Mouse (Mus musculus): Measurements from ENCODE around the gene Kalrn.

The Kalrn gene

DNA sequence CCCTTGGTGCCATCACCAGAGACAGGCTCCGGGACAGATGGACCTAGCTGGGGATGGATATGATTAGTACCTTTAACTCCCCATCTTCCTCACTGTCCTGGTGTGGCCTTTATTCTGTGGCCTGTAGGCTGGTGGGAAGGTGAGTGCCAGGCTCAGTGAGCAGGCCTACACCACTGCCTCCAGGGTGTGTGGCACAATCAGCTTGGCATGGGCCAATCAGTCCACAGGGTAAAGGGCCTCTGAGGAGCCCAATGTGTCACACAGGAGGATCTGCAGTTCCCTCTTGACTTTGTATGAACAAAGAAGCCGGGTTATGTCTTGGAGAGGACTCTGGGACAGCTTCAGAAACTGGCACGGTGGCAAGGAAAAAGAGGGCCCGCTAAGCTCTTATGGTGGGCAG is 530.7 kb downstream of the Kalrn start:
- ATAC-seq (ENCODE audit: low TSS enrichment) = no peak

DNA sequence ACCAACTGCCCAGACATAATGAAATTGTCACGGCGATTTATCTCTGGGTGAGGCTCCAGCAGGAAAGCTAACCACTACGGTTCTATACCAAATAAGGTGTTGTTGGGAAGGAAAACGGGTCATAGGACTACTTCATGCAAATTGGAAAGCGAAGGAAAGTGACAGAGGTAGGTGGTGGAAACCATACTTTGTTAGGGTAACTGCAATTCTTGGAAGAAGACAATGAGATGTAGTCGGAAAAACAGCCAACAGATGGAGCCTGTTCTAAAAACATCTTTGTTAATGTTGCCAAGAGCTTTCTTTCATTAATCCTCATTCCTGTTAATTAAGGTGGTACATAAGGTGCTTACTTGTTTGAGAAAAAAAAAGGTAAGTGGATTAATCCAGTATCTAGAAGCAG is 533.1 kb downstream of the Kalrn start:
- peak; percentile 36; the same call in 1 of the 2 replicates for ATAC-seq (ENCODE audit: low TSS enrichment)

DNA sequence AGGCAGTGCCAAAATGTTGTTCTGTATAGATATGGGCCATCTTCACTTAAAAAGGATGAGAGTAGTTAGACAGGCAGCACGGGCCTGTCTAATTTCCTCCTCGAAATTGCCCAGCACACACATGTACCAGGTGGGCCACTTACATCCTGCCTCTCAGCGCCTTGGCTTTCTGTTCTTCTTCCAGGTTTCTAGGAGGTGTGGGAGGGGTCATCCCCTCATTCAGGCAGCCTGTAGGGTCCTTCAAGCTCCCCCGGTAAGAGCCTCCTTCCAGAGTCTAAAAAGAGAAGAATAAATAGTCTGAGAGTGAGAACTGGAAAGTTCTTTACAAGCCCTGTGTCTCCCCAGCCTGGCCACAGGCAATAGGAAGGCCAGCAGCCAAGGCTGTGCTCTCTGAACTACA is 533.6 kb downstream of the Kalrn start:
- ATAC-seq (ENCODE audit: low TSS enrichment) = no peak

DNA sequence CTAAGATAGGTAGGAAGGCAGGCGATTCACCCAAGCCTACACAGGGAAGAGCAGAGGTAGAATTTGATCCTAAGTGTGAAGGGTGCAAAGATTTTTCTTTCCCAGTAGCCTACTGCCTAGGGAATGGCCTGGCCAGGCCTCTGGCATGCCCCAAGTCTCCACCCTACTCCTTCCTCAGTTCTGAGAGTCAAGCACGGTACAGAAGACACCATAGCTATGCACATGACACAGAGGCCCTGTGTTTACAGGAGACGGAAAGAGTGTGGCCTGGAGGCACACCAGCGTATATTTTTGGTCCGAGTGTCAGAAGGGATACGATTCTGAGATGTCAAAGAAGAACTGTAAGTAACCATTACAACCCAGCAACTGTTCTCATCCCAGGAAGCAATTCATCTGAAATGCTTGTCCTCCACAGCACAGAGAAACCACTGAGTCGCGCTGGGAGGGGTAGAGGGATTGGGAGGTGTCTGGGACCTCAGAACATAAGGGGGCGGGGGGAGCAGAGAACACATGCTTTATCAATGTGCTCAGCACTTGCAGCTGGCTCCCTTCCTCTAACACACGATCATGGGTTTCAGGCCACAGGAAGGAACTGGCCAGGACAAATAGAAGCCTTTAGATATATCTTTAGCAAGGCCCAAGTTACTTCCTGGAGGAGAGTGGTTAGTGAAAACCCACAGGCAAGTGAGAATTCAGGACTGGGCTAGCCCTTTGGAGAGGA is 536.8 kb downstream of the Kalrn start:
- ATAC-seq (ENCODE audit: low TSS enrichment) = no peak

DNA sequence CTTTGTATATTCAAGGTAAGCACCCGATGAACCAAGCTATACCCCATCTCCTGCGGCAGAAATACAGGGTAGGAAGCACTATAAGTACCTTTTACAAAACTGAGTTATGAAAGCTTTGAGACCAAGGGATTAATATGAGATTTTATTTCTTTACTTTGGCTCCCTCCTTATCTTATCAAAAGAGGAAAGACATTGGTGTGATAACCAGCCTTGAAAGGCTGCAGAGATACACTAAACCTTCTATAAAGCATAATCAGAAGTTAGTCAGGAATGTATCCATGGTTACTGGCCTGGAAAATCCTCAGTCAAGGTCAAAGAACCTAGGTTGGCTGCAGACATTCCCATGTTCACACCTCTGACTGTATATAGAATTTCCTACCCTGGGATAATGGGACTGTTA is 537.6 kb downstream of the Kalrn start:
- ATAC-seq (ENCODE audit: low TSS enrichment) = no peak

DNA sequence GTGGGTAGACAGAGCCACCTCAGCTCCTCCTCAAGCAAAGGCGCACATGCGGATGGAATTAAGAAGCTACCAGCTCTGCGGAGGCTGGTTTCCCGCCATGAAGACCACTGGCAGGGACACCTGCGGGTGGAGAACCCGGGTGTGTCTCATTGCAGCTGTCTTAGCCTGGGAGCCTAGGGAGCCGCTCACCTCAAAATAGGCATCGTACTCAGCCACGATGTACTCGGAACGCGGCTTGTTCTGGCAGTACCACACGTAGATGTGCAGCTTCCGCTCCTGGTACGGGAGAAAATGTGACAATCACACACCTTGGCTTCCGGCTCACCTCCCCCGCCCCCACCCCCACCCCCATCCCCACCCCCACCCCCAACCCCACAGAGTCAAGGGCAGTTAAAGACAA is 539.1 kb downstream of the Kalrn start:
- no peak for ATAC-seq (ENCODE audit: low TSS enrichment)

DNA sequence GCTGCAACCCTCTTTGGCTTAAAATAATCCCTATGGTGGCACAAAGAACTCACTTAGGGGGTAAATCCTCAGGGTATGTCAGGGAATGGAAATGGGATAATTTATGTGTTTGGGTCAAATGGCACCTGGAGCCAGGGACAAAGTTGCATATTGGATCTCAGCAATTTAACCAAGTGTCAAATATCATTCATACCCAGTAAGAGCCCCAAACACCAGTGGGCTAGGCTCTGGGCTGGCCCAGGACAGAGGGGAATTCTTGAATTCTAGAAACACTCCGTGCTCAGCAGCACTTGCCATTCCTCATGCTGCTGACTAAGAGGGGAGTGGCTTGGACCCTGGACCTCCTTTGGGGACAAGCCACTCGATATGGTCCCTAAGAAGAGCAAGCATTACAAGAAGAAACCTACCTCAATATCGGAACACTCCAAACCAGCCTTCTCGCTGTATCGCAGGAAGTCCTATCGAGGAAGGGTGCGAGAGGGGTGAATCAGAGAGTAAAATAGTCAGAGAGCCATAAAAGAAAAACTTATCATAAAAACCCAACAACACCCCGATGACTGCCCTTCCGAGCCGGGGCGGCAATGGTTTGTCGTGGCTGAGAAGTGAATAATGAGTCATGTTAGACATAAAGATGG is 541.2 kb downstream of the Kalrn start:
- no peak for ATAC-seq (ENCODE audit: low TSS enrichment)

DNA sequence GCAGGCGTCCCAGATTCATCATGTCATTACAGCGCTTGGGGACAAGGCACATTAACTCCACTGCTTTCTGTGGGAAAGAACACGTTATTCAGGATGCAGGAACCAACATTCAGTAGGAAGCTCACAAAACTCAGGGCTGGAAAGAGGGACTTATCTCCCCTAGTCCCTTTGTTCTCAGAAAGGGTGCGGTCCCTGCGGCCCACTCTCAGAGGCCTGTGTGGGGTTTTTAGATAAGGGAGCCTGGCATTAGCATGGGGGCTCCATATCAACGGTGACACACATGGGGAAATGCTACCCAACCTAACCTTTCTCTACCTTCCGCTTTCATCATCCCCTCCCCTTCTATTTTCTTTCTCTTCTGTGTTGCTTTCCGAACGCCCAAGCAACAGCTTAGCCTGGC is 541.8 kb downstream of the Kalrn start:
- no peak for ATAC-seq (ENCODE audit: low TSS enrichment)

DNA sequence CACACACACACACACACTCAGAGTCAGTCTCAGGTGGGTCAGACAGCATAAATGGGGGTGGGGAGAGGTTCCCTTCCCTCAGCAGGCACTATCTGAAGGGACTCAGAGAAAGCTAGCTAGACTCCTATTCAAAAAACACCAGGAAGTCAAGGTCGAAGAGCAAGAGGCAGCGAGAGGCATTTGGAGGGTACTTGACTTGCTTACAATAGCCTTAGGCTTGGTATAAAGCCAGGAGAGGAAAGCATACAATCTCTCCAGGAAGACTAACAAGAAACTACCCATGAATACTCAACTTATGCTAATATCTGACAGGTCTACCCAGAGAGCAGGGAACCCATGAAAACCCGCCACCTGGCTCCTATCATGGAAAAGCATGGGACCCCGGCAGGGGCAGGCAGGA is 543.0 kb downstream of the Kalrn start:
- no peak for ATAC-seq (ENCODE audit: low TSS enrichment)

DNA sequence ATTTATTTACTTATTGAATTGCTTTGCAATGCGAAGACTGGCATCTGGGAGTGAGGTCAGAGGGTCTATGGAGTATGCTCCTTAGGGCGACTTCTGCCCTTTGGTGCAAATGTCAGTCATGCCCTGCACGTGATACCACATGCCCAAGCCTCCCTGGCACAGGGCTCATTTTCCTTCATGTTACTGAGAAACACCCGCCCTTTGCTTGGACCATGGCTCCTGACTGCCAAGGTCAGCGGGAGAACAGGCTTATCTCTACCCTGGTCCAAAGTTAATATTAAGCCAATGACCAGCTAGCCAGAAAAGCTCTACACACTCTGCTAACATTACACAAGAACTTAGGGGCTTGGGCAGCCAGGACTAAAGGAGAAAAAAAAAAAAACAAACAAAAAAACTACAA is 543.5 kb downstream of the Kalrn start:
- ATAC-seq (ENCODE audit: low TSS enrichment) = no peak

DNA sequence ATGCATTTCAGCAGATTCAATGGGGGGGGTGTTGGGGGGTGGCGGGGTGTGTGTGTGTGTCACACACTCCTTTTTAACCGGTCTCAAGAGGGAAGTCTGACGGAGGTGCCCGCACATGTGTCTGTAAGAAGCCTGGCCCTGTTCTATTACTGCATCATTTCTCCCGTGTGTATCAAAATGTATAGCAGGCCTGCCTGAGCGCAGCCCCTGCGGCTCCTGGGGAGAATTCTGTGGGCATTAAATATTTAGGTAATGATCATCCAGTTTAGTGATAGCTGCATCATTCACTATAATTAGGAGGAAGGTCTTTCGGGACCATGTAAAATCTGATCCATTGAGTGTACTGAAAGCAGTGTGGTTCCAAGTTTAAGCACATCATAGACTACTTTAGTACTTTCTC is 556.1 kb downstream of the Kalrn start:
- no peak for ATAC-seq (ENCODE audit: low TSS enrichment)

DNA sequence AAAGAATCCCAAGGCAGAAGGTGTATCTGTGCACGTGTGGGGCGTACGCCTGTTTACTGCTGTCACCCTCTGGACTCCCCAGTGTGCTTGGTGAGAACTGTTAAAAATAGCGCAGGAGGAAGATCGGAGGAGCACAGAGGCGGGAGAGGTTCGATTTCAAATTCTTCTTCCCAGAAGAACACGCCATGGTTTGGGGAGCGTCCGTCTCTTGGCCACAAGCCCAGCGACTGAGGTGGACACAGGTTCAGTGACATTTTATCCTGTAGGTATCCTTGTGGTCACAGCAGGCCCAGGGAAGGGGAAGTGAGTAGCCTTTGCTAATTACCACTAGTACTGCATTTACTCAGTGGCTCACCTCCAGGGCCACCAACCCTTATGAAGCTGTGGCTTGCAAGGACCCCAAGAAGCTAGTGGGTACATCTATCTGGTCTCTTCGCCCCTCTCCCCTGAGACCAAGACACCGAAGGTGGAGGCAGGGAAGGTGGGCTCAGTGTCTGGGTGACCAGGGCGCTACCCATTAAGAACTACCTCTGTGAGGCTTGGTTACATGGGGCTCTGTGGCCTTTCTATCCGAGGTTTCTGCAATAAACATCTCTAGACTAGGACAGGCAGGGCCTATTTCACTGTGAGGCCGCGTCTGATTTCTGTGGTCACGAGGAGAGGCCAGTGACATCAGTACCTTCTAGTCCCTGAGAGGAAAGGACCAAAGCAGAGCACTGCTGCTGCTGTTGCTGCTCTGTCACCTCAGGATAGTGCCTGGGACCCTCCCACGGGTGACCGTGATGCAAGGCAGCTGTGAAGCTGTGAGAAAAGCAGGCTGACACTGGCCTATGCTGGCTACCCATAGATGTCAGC is 561.1 kb downstream of the Kalrn start:
- no peak for ATAC-seq (ENCODE audit: low TSS enrichment)

DNA sequence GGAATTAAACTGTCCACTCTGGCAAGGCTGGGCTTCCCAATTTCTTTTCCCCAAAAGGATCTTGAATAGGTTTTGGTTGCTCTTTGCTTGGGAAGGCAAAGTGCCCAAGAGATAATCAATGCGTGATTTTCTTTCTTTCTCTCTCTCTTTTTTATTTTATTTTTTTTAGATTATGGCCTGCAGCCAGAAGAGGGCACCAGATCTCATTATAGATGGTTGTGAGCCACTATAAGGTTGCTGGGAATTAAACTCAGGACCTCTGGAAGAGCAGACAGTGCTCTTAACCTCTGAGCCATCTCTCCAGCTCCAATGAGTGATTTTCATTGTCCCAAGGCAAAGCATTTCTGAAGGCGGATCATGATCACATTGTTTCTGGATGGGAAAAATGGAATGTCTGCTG is 563.8 kb downstream of the Kalrn start:
- no peak for ATAC-seq (ENCODE audit: low TSS enrichment)

DNA sequence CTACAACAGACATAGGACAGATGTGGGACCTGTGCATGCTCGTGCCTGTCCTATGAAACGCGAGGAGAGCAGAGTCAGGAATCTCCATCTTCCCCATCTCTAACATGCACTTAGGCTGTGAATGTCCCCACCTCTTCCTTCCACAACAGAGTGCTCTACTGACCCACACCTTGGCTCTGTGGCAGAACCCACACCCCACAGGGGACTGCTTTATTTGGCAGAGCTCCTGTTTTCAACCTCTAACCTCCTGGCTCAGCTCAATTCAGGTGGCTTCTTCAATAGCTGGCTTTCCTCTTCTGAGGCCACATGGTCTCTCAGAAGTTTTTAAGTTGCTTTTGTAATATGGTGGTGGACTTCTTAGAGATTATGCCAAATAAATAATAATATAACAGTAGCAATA is 567.3 kb downstream of the Kalrn start:
- no peak for ATAC-seq (ENCODE audit: low TSS enrichment)

DNA sequence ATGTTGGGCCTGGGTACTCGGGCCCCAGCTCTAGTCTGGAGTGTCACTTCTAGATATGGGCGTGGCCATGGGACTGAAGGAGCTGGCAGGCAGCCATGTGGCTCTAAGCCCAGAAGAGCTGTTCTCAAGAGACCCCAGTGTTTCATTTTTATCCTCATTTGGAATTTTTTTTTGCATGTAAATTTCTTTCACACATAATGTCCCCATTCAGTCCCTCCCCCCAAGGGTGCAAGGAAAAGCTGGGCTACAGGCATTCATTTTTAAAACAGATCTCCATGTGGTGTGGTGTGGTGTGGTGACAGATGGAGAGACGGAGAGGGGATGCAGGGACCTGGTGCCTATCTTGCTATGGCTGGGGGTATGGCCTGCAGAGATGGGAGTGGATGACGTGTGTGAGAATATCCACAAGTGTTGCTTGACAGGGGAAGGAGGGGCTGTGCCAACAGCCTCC is 569.2 kb downstream of the Kalrn start:
- peak; percentile 53 for ATAC-seq (ENCODE audit: low TSS enrichment)

DNA sequence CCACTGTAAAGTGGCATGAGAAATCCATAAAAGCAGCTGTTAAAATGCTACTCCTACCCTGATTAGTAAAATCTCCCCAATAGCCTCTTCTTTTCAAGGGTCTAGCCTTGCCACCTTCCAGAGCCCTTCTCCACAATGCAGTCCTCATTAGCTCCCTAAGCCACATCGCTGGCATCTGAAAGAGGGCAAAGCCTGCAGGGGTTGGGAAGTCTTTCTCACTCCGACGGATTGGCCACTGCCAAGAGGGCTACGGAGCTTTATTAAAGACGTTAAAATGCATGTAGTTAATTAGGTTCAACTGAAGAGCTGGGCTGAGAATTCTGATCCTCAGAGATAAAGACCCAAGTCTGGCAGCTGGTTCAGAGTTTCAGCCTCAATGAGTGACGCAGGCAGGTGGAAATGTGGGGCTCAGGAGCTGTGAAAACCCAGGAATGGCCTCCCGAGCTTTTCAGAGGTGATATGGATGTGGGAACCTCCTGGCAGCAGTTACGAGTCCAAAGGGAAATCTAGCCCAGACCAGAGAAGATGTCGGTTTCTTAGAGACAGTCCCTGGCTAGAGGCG is 569.7 kb downstream of the Kalrn start:
- ATAC-seq (ENCODE audit: low TSS enrichment) = peak; percentile 4

DNA sequence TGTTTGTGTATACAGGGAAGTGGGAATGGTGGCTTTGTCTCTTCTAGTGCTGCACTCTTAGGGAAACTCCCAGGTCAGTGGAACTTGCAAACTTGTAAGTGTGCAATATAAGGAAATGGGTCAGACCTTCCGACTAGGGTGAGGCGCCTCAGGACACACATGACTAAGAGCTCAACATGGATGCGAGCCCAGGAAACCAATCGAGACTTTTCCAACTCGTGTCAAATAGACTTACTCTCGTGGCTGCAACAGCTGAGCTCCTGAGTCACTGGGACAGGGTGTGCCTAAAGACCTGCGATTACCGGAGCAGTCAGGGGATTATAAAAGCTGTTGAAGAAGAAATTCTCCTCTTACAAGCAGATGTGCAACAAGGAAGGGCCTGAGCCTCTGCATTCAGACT is 572.6 kb downstream of the Kalrn start:
- ATAC-seq (ENCODE audit: low TSS enrichment) = no peak

DNA sequence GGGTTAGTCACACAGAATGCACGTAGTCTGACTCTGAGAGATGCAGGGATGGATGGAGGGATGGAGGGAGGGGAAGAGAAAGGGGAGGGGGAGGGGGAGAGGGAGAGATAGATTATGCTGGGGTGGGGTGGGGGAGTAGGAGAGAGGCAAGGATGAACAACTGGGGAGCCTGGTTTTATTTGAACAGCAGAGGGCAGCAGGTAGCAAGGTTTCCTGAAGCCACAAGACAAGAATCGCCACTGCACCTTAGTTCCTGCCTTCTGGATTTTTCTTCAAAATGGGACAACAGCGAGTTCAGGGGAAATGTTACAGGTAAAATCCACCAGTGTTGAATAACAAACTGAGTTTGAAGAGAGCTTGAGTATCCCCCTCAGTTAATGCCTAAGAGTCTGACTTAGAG is 573.9 kb downstream of the Kalrn start:
- ATAC-seq (ENCODE audit: low TSS enrichment) = 0 out of 2 replicates have a peak, but pooled peaks have one; percentile 17

DNA sequence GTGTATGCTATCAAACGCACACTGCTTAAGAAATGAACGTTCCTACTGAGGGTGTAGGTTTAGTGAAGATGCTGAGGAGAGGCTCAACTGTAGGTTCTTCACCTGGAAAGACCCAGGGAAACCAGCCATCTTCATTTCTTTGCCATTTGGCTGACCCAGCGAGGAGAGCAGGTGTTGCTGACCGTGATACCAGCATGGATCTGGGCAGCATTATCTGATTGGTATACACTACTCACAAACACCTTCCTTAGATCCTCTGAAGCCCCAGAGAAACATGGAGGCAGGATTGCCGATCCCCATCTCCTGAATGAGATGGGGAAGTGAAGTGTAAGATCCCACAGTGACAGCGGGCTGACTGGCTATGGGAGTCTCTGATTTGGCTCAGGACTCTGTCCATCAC is 575.3 kb downstream of the Kalrn start:
- ATAC-seq (ENCODE audit: low TSS enrichment) = no peak

DNA sequence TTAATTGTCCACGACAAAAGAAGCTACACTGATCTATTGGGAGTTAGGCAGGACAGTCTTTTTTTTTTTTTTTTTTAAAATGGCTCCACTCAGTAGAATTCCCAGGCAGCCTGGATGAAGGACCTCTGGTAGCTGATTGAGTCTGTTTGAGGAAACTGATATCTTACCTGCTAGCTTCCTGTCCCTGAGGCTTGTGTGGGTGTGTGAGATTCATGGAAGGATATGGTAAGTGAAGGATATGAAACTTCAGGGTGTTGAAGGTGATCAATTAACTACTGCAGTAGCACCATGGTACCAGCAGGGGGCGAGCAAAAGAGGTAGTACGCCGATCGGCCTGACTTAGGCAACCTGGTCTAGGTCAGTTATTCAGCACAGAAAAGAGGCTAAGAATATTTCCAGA is 577.3 kb downstream of the Kalrn start:
- ATAC-seq (ENCODE audit: low TSS enrichment) = 0 out of 2 replicates have a peak, but pooled peaks have one; percentile 36

DNA sequence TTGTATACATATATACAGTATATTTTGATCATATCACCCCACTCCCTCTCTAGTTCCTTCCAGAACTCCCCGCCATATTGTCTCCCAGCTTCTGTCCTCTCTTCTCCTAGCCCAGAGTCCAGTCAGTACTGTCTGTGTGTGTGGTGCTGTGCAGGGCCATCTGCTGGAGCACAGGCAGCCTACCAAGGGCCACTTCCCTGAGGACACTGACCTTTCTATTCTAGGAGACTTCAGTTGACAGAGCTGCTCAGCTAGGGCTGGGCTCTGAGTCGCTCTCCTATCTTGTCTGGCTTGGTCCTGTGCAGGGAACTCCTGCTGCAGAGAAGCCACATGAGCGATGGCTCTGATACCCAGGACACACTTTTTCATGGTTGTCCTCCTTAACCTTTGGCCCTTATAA is 577.8 kb downstream of the Kalrn start:
- ATAC-seq (ENCODE audit: low TSS enrichment) = no peak

DNA sequence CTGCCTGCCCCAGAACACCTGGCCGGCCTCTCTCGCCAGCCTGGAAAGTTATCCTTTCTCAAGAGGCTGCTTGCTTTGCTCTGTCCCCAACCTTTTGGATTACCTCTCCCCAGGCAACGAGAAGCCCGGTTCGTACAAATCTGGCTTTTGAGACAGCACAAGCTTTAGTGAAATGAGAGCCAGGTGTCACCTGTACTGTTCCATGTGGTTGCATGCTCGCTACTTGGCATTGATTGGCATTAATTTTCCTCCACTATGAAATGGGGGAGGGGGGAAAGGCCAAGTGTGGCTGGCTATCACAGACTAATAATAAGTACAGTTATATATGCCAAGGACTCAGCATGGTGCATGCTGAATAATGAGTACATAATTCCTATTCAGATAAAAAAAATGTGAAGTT is 579.0 kb downstream of the Kalrn start:
- no peak for ATAC-seq (ENCODE audit: low TSS enrichment)
